Mouse (Mus musculus) kidney, embryonic 16.5 days (tissue): ENCODE results near the gene Thsd7b. TPM values are rescaled to one million over a fixed set of nuclear protein-coding genes. Genes with fewer than 3 reads are reported as not detected.

Experiments used
- ATAC-seq: fragments of 200-750 bp; cut with Nextera tagmentation; 2 replicates; pipeline ENCODE4 v1.8.0; 2017; ENCODE audit warnings: moderate TSS enrichment; ENCODE audit not compliant: low FRiP score, low TSS enrichment
- H3K27ac ChIP-seq: fragments of 300-500 bp; sonication (generic); 2 replicates; pipeline ENCODE4 v1.5.1; 2014; ENCODE audit warnings: low read length
- H3K27me3 ChIP-seq: fragments of 300-500 bp; sonication (generic); 2 replicates; pipeline ENCODE4 v1.6.1; 2014; ENCODE audit warnings: low read length, control low read depth, mixed read lengths; ENCODE audit not compliant: insufficient read depth
- H3K36me3 ChIP-seq: fragments of 300-500 bp; sonication (generic); 2 replicates; pipeline ENCODE4 v1.6.1; 2014; ENCODE audit warnings: low read length, control low read depth, mixed read lengths; ENCODE audit not compliant: insufficient read depth
- H3K4me1 ChIP-seq: fragments of 300-500 bp; sonication (generic); 2 replicates; pipeline ENCODE4 v1.6.1; 2014; ENCODE audit warnings: low read length, control low read depth, mixed read lengths; ENCODE audit not compliant: insufficient read depth
- H3K4me2 ChIP-seq: fragments of 300-500 bp; sonication (generic); replicated peaks from 2 replicates; pipeline ENCODE4 v1.6.1; 2014; ENCODE audit warnings: low read depth, low read length
- H3K4me3 ChIP-seq: fragments of 300-500 bp; sonication (generic); 2 replicates; pipeline ENCODE4 v1.5.1; 2014; ENCODE audit warnings: mild to moderate bottlenecking, low read length
- H3K9ac ChIP-seq: fragments of 300-500 bp; sonication (generic); replicated peaks from 2 replicates; pipeline ENCODE4 v1.6.1; 2014; ENCODE audit warnings: low read length
- H3K9me3 ChIP-seq: fragments of 300-500 bp; sonication (generic); 2 replicates; pipeline ENCODE4 v1.6.1; 2016; ENCODE audit warnings: low read length, control low read depth
- WGBS: fragments of 180-500 bp; shearing (Covaris S2); extraction: QIAGEN DNeasy Blood & Tissue Kit; methylation state at CpG from one replicate; pipeline ENCODE4 v1.1.7; 2014; 5-methylcytosine and 5-hydroxymethylcytosine counted together
- polyA plus RNA-seq: library from polyadenylated mRNA; unstranded; fragments of >200 nt; fragmentation: Nextera tagmentation; extraction: Ambion mirVana; gene quantifications from 2 replicates; pipeline ENCODE4 v1.2.1, GENCODE M21; 2015

Gene Thsd7b
- 0.65 and 0.81 TPM in 2 replicates for polyA plus RNA-seq

- no peak within 1 kb of the TSS for H3K27ac ChIP-seq
- H3K4me3 ChIP-seq: peak within 1 kb of the TSS; percentile 51
- peak; percentile 79 for ATAC-seq
- H3K9ac ChIP-seq: peak within 1 kb of the TSS; percentile 46
- no peaks in the 10 kb centered on the region for H3K9me3 ChIP-seq
- under 1% methylated on average over 43 of the region's 45 CpGs for WGBS
- peaks cover 40% of the 10 kb centered on the region for H3K27me3 ChIP-seq
- peaks cover 6% of the 10 kb centered on the region; the same call in 1 of the 2 replicates for H3K4me1 ChIP-seq
- no peaks in the 10 kb centered on the region for H3K36me3 ChIP-seq
- peak within 1 kb of the TSS; percentile 91 for H3K4me2 ChIP-seq
Observed at GRCm38 (mm10) chr1:129272982-129273937, at the start of gene Thsd7b. Thsd7b (plus strand) TSS chr1:129273302.

- Histone ChIP-seq H3K36me3 (no peaks in the 10 kb centered on the region), H3K9ac (no peak overlapping the region), H3K4me1 (no peaks in the 10 kb centered on the region), H3K4me3 (no peak overlapping the region), H3K9me3 (no peaks in the 10 kb centered on the region), H3K4me2 (no peak overlapping the region), H3K27me3 (no peaks in the 10 kb centered on the region), H3K27ac (no peak overlapping the region)
- 57% methylated on average over 3 of the region's 3 CpGs for WGBS
- ATAC-seq: peak; percentile 83; the same call in 1 of the 2 replicates
Observed at GRCm38 (mm10) chr1:129244292-129244691, 28.8 kb upstream of the Thsd7b start.

GRCm38 (mm10) chr1:129250704-129251443 is 22.2 kb upstream of the Thsd7b start:
- 58% methylated on average over 6 of the region's 6 CpGs for WGBS

GRCm38 (mm10) chr1:129266684-129267083 is 6.4 kb upstream of the Thsd7b start:
- no peak overlapping the region for H3K4me2 ChIP-seq
- WGBS: 87% methylated on average over 3 of the region's 3 CpGs
- H3K9me3 ChIP-seq: no peaks in the 10 kb centered on the region
- ATAC-seq: no peak
- H3K27ac ChIP-seq: no peak overlapping the region
- H3K4me3 ChIP-seq: no peak overlapping the region
- H3K27me3 ChIP-seq: peaks cover 2% of the 10 kb centered on the region; the same call in 1 of the 2 replicates
- no peak overlapping the region for H3K9ac ChIP-seq
- H3K4me1 ChIP-seq: no peaks in the 10 kb centered on the region
- no peaks in the 10 kb centered on the region for H3K36me3 ChIP-seq

More at GRCm38 (mm10) chr1:129250704-129251443, 22.2 kb upstream of the Thsd7b start:
- H3K4me3 ChIP-seq: no peak overlapping the region
- H3K4me2 ChIP-seq: no peak overlapping the region
- H3K27me3 ChIP-seq: no peaks in the 10 kb centered on the region
- ATAC-seq: no peak
- H3K4me1 ChIP-seq: no peaks in the 10 kb centered on the region
- H3K9me3 ChIP-seq: no peaks in the 10 kb centered on the region
- no peaks in the 10 kb centered on the region for H3K36me3 ChIP-seq
- H3K9ac ChIP-seq: no peak overlapping the region
- no peak overlapping the region for H3K27ac ChIP-seq

GRCm38 (mm10) chr1:129304173-129304572 is 31.1 kb downstream of the Thsd7b start:
- no peaks in the 10 kb centered on the region for H3K36me3 ChIP-seq
- H3K9ac ChIP-seq: no peak overlapping the region
- 91% methylated on average over 1 of the region's 1 CpGs for WGBS
- H3K4me1 ChIP-seq: no peaks in the 10 kb centered on the region
- H3K4me2 ChIP-seq: no peak overlapping the region
- H3K27me3 ChIP-seq: no peaks in the 10 kb centered on the region
- H3K9me3 ChIP-seq: no peaks in the 10 kb centered on the region
- H3K4me3 ChIP-seq: no peak overlapping the region
- no peak for ATAC-seq
- H3K27ac ChIP-seq: no peak overlapping the region

GRCm38 (mm10) chr1:129324388-129324787 is 51.3 kb downstream of the Thsd7b start:
- Histone ChIP-seq H3K27me3 (no peaks in the 10 kb centered on the region), H3K36me3 (no peaks in the 10 kb centered on the region), H3K4me3 (no peak overlapping the region), H3K27ac (no peak overlapping the region), H3K4me1 (no peaks in the 10 kb centered on the region), H3K9me3 (no peaks in the 10 kb centered on the region), H3K4me2 (no peak overlapping the region), H3K9ac (no peak overlapping the region)
- no peak for ATAC-seq
- 67% methylated on average over 6 of the region's 6 CpGs for WGBS

- WGBS: 78% methylated on average over 2 of the region's 2 CpGs
- H3K36me3 ChIP-seq: no peaks in the 10 kb centered on the region
Observed at GRCm38 (mm10) chr1:129324798-129325197, 51.7 kb downstream of the Thsd7b start.

GRCm38 (mm10) chr1:129356631-129357030 is 83.5 kb downstream of the Thsd7b start:
- Histone ChIP-seq H3K27me3 (no peaks in the 10 kb centered on the region), H3K27ac (no peak overlapping the region), H3K9me3 (no peaks in the 10 kb centered on the region), H3K9ac (no peak overlapping the region), H3K4me3 (no peak overlapping the region), H3K4me1 (no peaks in the 10 kb centered on the region), H3K36me3 (no peaks in the 10 kb centered on the region), H3K4me2 (no peak overlapping the region)
- ATAC-seq: no peak
- 69% methylated on average over 6 of the region's 6 CpGs for WGBS

More at GRCm38 (mm10) chr1:129324798-129325197, 51.7 kb downstream of the Thsd7b start:
- no peak overlapping the region for H3K9ac ChIP-seq
- H3K27ac ChIP-seq: no peak overlapping the region
- no peaks in the 10 kb centered on the region for H3K27me3 ChIP-seq
- ATAC-seq: no peak
- H3K4me2 ChIP-seq: no peak overlapping the region
- no peak overlapping the region for H3K4me3 ChIP-seq
- no peaks in the 10 kb centered on the region for H3K4me1 ChIP-seq
- no peaks in the 10 kb centered on the region for H3K9me3 ChIP-seq

- Histone ChIP-seq H3K27me3 (no peaks in the 10 kb centered on the region), H3K9ac (no peak overlapping the region), H3K36me3 (no peaks in the 10 kb centered on the region), H3K4me3 (no peak overlapping the region), H3K4me2 (no peak overlapping the region), H3K4me1 (no peaks in the 10 kb centered on the region), H3K9me3 (no peaks in the 10 kb centered on the region), H3K27ac (no peak overlapping the region)
- 81% methylated on average over 2 of the region's 2 CpGs for WGBS
- no peak for ATAC-seq
Observed at GRCm38 (mm10) chr1:129357378-129357777, 84.3 kb downstream of the Thsd7b start.
